Mouse (Mus musculus): ENCODE results near the gene Ttl. TPM values are rescaled to one million over a fixed set of nuclear protein-coding genes. Genes with fewer than 3 reads are reported as not detected.
A peak's percentile ranks its signal among the peaks of the same experiment; 100 is the strongest.

Ttl gene
- 9.3 and 11.0 TPM in 2 replicates for polyA plus RNA-seq (2012; rRNA removed)

DNA sequence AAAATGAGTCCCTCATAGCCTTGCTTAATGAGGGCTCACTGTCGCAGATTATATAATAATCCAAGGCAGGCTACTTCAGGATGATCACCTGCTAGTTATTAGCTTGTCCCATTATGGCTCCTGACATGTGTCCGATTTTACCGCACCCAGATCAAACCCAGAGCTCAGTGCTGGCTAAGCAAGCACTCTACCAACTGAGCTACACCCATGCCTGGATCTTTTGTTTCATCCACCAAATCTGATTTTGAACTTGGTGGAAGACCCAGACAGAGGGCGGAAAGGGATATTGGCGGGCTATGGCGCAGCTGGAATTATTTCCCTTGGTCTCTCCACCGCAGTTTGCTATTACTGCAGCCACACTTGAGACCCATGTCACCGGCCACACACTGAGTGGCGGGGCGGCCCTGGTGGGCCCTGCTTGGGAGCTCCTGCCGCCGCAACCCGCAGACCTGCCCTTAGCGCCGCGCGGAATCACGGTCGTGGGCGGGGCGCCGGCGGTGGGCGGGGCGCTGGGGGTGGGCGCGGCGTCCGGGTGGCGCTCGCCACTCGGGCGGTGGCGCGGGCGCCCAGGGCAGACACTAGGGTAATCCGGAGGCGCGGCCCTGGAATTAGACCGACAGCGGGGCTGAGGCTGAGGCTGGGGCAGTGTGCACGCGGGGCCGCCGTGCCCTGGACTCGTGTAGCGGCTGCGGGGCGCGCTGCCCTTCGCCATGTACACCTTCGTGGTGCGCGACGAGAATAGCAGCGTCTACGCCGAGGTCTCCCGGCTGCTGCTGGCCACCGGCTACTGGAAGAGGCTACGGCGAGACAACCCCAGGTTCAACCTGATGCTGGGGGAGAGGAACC lies at the start of gene Ttl:
Gene Ttl, plus strand, starts transcription at position 506 of the 846 bp plus-strand sequence.
- WGBS, result 2% methylated on average over 51 of the region's 62 CpGs
- peak; percentile 79 for DNase-seq
- Histone ChIP-seq H3K4me1 (ENCODE audit: control insufficient read depth, insufficient read depth, low read length) (peaks cover 8% of the 10 kb centered on the region), H3K4me3 (replicated peaks; ENCODE audit: extremely low read depth, low read depth, low read length) (peak within 1 kb of the TSS; percentile 95)
- no peak for TF ChIP-seq CTCF (IDR thresholded peaks at IDR 0.05; ENCODE audit: insufficient read depth, low read length)
- TF ChIP-seq POLR2A (IDR thresholded peaks at IDR 0.05; ENCODE audit: borderline replicate concordance, extremely low read depth, low read depth, low read length), result peak; percentile 71

DNA sequence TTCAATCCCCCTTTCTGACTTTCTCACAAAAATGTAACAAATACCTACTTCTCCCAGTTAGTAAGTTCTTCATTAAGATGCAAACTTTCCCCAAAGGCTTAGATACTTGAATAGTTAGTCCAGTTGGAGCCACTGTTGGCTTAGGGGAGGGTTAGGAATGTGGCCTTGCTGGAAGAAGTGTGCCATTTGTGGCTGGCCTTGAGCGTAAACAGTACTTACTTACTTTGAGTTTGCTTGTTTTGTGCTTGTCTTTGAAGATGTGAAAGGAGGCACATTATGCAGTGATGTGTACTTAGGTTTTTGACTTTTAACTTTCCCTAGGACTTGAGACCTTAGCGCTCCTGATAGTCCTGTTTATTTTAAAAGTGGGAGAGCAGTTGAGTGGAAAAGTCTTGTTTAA lies 45.6 kb upstream of the Ttl start:
- no peak for DNase-seq
- no peak for TF ChIP-seq CTCF (IDR thresholded peaks at IDR 0.05; ENCODE audit: insufficient read depth, low read length)
- no peak for TF ChIP-seq POLR2A (IDR thresholded peaks at IDR 0.05; ENCODE audit: borderline replicate concordance, extremely low read depth, low read depth, low read length)
- Histone ChIP-seq H3K4me3 (replicated peaks; ENCODE audit: extremely low read depth, low read depth, low read length) (no peak overlapping the region), H3K4me1 (ENCODE audit: control insufficient read depth, insufficient read depth, low read length) (no peaks in the 10 kb centered on the region)
- 69% methylated on average over 2 of the region's 2 CpGs for WGBS

DNA sequence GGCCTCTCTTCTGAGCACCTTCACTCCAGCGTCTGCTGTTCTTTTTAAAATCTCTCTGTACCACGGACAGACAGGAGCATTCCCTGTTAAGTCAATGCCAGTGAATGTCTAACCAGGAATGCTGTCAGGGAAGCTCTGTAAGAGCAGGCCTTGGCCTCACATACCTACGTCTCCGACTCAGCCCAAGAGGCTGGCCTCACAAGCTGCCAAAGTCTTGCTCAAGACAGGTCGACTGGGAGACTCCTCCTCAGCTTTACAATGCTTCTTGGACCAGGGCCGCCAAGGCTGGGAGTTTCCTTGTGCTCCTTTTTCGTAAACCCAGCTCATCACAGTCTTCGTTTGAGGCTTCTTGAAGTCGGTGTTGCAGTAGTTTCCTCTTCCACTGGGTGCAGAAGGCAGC lies 40.9 kb upstream of the Ttl start:
- Histone ChIP-seq H3K4me1 (ENCODE audit: control insufficient read depth, insufficient read depth, low read length) (no peaks in the 10 kb centered on the region), H3K4me3 (replicated peaks; ENCODE audit: extremely low read depth, low read depth, low read length) (no peak overlapping the region)
- peak; percentile 22 for DNase-seq
- WGBS, result 68% methylated on average over 9 of the region's 9 CpGs
- TF ChIP-seq POLR2A (IDR thresholded peaks at IDR 0.05; ENCODE audit: borderline replicate concordance, extremely low read depth, low read depth, low read length) (no peak), CTCF (IDR thresholded peaks at IDR 0.05; ENCODE audit: insufficient read depth, low read length) (no peak)

- TF ChIP-seq CTCF (IDR thresholded peaks at IDR 0.05; ENCODE audit: insufficient read depth, low read length) (no peak), POLR2A (IDR thresholded peaks at IDR 0.05; ENCODE audit: borderline replicate concordance, extremely low read depth, low read depth, low read length) (no peak)
- Histone ChIP-seq H3K4me1 (ENCODE audit: control insufficient read depth, insufficient read depth, low read length) (peaks cover 4% of the 10 kb centered on the region), H3K4me3 (replicated peaks; ENCODE audit: extremely low read depth, low read depth, low read length) (no peak overlapping the region)
- DNase-seq, result no peak
- 69% methylated on average over 5 of the region's 5 CpGs for WGBS
Measured at GRCm38 (mm10) chr2:129035381-129035780, 30.4 kb upstream of the Ttl start.

DNA sequence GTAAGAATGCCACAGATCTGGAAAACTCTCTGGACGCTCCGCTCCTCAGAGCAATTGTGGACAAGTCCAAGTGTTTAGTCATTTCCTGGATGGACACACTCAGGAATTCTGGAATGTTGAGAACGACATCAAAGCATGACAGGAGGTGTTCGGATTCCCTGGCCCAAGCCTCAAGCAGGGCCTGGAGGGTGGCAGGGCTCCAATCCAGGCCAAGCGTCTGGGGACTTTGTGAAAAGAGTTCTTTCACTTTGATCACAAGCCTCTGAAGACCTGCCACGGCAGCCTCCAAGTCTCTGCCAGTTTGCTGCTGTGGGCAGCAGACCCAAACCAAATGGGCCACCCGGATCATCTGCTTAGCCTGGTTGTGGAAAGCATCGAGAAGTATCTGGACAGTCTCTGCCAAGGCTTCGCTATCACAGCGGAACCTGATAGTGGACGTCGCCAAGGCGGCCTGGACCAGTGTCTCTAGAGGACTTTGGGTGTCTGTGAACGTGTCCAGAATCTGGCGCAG lies 27.3 kb upstream of the Ttl start:
- TF ChIP-seq POLR2A (IDR thresholded peaks at IDR 0.05; ENCODE audit: borderline replicate concordance, extremely low read depth, low read depth, low read length), result no peak
- TF ChIP-seq CTCF (IDR thresholded peaks at IDR 0.05; ENCODE audit: insufficient read depth, low read length), result no peak
- DNase-seq, result peak; percentile 7
- 13% methylated on average over 15 of the region's 15 CpGs for WGBS
- H3K4me3 ChIP-seq (replicated peaks; ENCODE audit: extremely low read depth, low read depth, low read length), result peak overlapping the region; percentile 10
- peaks cover 4% of the 10 kb centered on the region for H3K4me1 ChIP-seq (ENCODE audit: control insufficient read depth, insufficient read depth, low read length)

DNA sequence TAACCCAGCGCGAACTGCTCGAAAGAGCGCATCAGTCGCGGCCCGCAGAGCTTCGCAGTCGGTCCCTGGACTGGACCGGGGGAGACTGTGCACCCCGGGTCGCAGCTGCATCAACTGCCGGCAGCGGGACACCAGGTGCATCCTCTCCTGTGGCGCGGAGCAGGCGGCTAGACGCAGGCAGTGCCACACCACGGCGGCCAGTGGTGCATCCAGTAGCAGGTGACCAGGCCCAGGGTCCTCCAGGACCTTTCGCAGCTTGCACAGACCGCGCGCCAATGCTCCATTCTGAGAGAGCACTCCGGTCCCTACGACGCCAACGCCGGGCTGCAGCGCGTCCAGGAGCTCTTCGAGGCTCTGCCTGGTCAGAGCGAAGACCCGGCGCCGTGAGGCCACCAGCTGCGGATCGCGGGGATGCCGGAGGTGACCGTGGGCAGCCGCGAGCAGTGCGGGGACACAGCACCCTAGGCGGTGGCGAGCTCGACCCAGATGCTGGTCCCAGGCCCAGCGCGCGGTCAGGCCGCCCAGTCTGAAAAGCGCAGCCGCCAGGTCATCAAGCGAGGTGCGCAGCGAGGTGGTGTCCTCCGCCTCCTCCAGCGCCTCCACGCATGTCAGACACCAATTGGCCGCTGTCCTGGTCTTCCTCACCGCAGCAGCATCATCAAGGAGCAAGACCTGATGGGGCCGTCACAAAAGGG lies 26.7 kb upstream of the Ttl start:
- peak; percentile 11 for DNase-seq
- H3K4me1 ChIP-seq (ENCODE audit: control insufficient read depth, insufficient read depth, low read length), result peaks cover 4% of the 10 kb centered on the region
- H3K4me3 ChIP-seq (replicated peaks; ENCODE audit: extremely low read depth, low read depth, low read length), result no peak overlapping the region
- 5% methylated on average over 62 of the region's 62 CpGs for WGBS
- TF ChIP-seq POLR2A (IDR thresholded peaks at IDR 0.05; ENCODE audit: borderline replicate concordance, extremely low read depth, low read depth, low read length) (no peak), CTCF (IDR thresholded peaks at IDR 0.05; ENCODE audit: insufficient read depth, low read length) (no peak)

GRCm38 (mm10) chr2:129040567-129040966 lies 25.2 kb upstream of the Ttl start:
- DNase-seq, result no peak
- TF ChIP-seq POLR2A (IDR thresholded peaks at IDR 0.05; ENCODE audit: borderline replicate concordance, extremely low read depth, low read depth, low read length) (no peak), CTCF (IDR thresholded peaks at IDR 0.05; ENCODE audit: insufficient read depth, low read length) (peak; percentile 21; the same call in 1 of the 2 replicates)
- 18% methylated on average over 6 of the region's 6 CpGs for WGBS
- H3K4me3 ChIP-seq (replicated peaks; ENCODE audit: extremely low read depth, low read depth, low read length), result no peak overlapping the region
- H3K4me1 ChIP-seq (ENCODE audit: control insufficient read depth, insufficient read depth, low read length), result peaks cover 4% of the 10 kb centered on the region

- no peaks in the 10 kb centered on the region for H3K4me1 ChIP-seq (ENCODE audit: control insufficient read depth, insufficient read depth, low read length)
- TF ChIP-seq POLR2A (IDR thresholded peaks at IDR 0.05; ENCODE audit: borderline replicate concordance, extremely low read depth, low read depth, low read length) (no peak), CTCF (IDR thresholded peaks at IDR 0.05; ENCODE audit: insufficient read depth, low read length) (no peak)
- 52% methylated on average over 6 of the region's 6 CpGs for WGBS
- DNase-seq, result no peak
- no peak overlapping the region for H3K4me3 ChIP-seq (replicated peaks; ENCODE audit: extremely low read depth, low read depth, low read length)
Measured at GRCm38 (mm10) chr2:129046172-129046845, 19.4 kb upstream of the Ttl start.

DNA sequence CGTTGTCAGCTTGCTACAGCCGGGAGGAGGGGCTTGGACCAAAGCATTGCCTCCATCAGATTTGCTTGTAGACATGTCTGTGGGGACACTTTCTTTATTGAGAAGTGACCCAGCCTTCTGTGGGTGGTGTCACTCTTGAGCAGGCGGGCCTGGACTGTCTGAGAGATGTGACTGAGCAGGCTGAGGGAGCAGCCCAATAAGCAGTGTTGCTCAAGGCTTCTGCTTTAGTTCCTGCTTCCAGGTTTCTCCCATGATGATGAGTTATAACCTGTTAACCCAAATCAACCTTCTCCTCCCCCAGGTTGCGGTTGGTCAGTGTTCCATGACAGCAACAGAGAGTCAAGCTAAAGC lies 18.9 kb upstream of the Ttl start:
- no peaks in the 10 kb centered on the region for H3K4me1 ChIP-seq (ENCODE audit: control insufficient read depth, insufficient read depth, low read length)
- H3K4me3 ChIP-seq (replicated peaks; ENCODE audit: extremely low read depth, low read depth, low read length), result no peak overlapping the region
- 79% methylated on average over 4 of the region's 4 CpGs for WGBS
- DNase-seq, result no peak
- TF ChIP-seq CTCF (IDR thresholded peaks at IDR 0.05; ENCODE audit: insufficient read depth, low read length) (no peak), POLR2A (IDR thresholded peaks at IDR 0.05; ENCODE audit: borderline replicate concordance, extremely low read depth, low read depth, low read length) (no peak)
